Mouse (Mus musculus) megakaryocyte, embryonic 14.5 days (primary cell): ENCODE measurements around the gene Tox3.

Experiments
- FLI1 ChIP-seq: IDR thresholded peaks from 2 replicates; pipeline ENCODE4 v1.6.1; 2012; ENCODE audit warnings: low read length, inconsistent platforms, mixed read lengths
- GATA1 ChIP-seq: IDR thresholded peaks from 3 replicates; pipeline ENCODE4 v1.6.1; 2012; ENCODE audit warnings: mixed read lengths, low read length, inconsistent platforms, borderline replicate concordance

DNA sequence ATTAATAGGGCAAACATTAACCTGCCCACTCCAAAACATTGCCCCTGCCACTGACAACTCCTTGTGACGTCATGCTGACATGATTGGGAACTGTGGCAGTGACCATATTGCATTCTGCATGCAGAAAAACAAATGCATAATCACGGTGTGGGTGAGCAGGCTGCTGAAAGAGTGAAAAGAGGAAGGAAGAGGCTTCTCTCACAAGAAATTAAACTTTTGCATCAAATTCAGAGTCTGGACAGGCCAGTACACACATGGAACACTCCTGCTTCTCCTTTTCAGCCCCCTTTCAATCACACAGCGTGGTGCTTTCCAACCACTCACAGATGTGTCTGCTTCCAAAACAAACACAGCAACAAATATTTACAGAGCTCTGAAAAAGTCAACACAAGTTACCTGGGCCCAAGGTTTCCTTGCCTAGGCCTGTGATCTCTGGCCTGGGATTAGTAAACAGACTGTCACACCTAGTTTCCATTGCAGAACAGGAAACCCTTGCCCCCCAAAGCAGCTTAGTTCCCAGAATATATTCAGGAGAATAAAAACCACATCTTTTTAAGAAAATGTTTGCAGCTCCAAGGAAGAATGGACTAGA lies 43.4 kb upstream of the Tox3 start:
- no peak for TF ChIP-seq FLI1
- no peak for TF ChIP-seq GATA1
